Mouse (Mus musculus) spleen, adult 2 months (tissue): ENCODE data around the gene Nufip2. TPM values are rescaled to one million over a fixed set of nuclear protein-coding genes. Genes with fewer than 3 reads are reported as not detected.

Source experiments
- DNase-seq, 2 experiments: peaks; one replicate each; pipeline versions ENCODE4 v3.0.0 to v3.0.0-alpha.2; 2012 to 2021; ENCODE audit warnings: low spot score in 2 of 2, low read depth in 1 of 2
- H3K27ac ChIP-seq: fragments of 200-500 bp; 2 replicates; pipeline ENCODE4 v1.5.1; 2012; ENCODE audit warnings: low read length, inconsistent platforms; ENCODE audit not compliant: insufficient read depth
- H3K27me3 ChIP-seq: fragments of 200-500 bp; 2 replicates; pipeline ENCODE4 v1.6.1; 2012; ENCODE audit warnings: mild to moderate bottlenecking, moderate library complexity, low read length, inconsistent platforms; ENCODE audit not compliant: control insufficient read depth, insufficient read depth
- H3K36me3 ChIP-seq: fragments of 200-500 bp; 2 replicates; pipeline ENCODE4 v1.6.1; 2012; ENCODE audit warnings: mild to moderate bottlenecking, low read length, inconsistent platforms; ENCODE audit not compliant: control insufficient read depth, insufficient read depth
- H3K4me1 ChIP-seq: fragments of 200-500 bp; 2 replicates; pipeline ENCODE4 v1.6.1; 2011; ENCODE audit warnings: inconsistent platforms; ENCODE audit not compliant: control insufficient read depth, insufficient read depth, insufficient read length
- H3K4me3 ChIP-seq: fragments of 200-500 bp; 2 replicates; pipeline ENCODE4 v1.5.1; 2011; ENCODE audit warnings: mild to moderate bottlenecking, inconsistent platforms; ENCODE audit not compliant: insufficient read depth, insufficient read length; ENCODE audit errors: extremely low read depth
- CTCF ChIP-seq: fragments of 200-500 bp; IDR thresholded peaks from 2 replicates; pipeline ENCODE4 v1.5.1; 2011; ENCODE audit warnings: mild to moderate bottlenecking, inconsistent platforms; ENCODE audit not compliant: insufficient read depth, insufficient read length, insufficient replicate concordance; ENCODE audit errors: extremely low read depth
- POLR2A ChIP-seq: fragments of 200-500 bp; IDR thresholded peaks from 2 replicates; pipeline ENCODE4 v1.6.1; 2011; ENCODE audit warnings: low read depth, low read length, inconsistent platforms
- WGBS: fragments of 180-500 bp; shearing (Covaris S2); methylation state at CpG from one replicate; pipeline ENCODE4 v1.1.7; 2018; 5-methylcytosine and 5-hydroxymethylcytosine counted together
- polyA plus RNA-seq: library from polyadenylated mRNA; depleted of rRNA; stranded (reverse); fragments of >200 nt; gene quantifications from 2 replicates; pipeline ENCODE4 v1.2.3, GENCODE M21; 2012

The Nufip2 gene
- polyA plus RNA-seq, 1 experiment: 13.5 TPM

GRCm38 (mm10) chr11:77769496-77769895 lies 83.5 kb downstream of the Nufip2 start:
- H3K4me1 ChIP-seq: peaks cover 4% of the 10 kb centered on the region; the same call in 1 of the 2 replicates
- peaks cover 4% of the 10 kb centered on the region; the same call in 1 of the 2 replicates for H3K27me3 ChIP-seq
- WGBS: 84% methylated on average over 4 of the region's 4 CpGs
- no peak overlapping the region for H3K4me3 ChIP-seq
- no peak for DNase-seq
- no peak for TF ChIP-seq CTCF
- no peak for TF ChIP-seq POLR2A
- no peaks in the 10 kb centered on the region for H3K36me3 ChIP-seq
- no peak overlapping the region for H3K27ac ChIP-seq

DNA sequence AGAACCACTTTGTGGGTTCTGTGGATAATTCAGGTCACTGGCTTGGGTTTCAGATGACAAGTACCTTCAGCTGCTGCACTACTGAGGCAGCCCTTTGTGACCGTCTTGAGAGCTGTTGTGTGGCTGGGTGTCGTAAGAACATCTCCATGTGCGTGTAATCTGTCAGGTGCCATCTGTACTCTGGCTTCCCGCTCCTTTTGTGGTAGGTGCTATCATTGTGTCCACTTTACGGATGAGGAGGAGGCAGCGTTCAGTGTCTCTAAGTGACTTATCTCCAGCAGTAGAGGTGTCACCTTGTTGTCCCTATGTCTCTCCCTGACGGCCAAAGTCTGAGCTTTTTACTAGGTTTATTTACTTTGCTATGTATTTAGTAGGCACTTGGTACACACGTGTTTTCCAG lies 84.4 kb downstream of the Nufip2 start:
- peaks cover 4% of the 10 kb centered on the region; the same call in 1 of the 2 replicates for H3K4me1 ChIP-seq
- TF ChIP-seq CTCF (no peak), POLR2A (no peak)
- peaks cover 4% of the 10 kb centered on the region; the same call in 1 of the 2 replicates for H3K27me3 ChIP-seq
- no peak overlapping the region for H3K27ac ChIP-seq
- H3K36me3 ChIP-seq: no peaks in the 10 kb centered on the region
- no peak overlapping the region for H3K4me3 ChIP-seq
- DNase-seq: no peak
- 67% methylated on average over 8 of the region's 8 CpGs for WGBS

- no peak for DNase-seq
- Histone ChIP-seq H3K36me3 (no peaks in the 10 kb centered on the region), H3K27me3 (no peaks in the 10 kb centered on the region), H3K27ac (no peak overlapping the region), H3K4me1 (no peaks in the 10 kb centered on the region), H3K4me3 (no peak overlapping the region)
- 36% methylated on average over 8 of the region's 8 CpGs for WGBS
- TF ChIP-seq CTCF: no peak
- no peak for TF ChIP-seq POLR2A
Measured at GRCm38 (mm10) chr11:77771879-77772713, 86.1 kb downstream of the Nufip2 start.

DNA sequence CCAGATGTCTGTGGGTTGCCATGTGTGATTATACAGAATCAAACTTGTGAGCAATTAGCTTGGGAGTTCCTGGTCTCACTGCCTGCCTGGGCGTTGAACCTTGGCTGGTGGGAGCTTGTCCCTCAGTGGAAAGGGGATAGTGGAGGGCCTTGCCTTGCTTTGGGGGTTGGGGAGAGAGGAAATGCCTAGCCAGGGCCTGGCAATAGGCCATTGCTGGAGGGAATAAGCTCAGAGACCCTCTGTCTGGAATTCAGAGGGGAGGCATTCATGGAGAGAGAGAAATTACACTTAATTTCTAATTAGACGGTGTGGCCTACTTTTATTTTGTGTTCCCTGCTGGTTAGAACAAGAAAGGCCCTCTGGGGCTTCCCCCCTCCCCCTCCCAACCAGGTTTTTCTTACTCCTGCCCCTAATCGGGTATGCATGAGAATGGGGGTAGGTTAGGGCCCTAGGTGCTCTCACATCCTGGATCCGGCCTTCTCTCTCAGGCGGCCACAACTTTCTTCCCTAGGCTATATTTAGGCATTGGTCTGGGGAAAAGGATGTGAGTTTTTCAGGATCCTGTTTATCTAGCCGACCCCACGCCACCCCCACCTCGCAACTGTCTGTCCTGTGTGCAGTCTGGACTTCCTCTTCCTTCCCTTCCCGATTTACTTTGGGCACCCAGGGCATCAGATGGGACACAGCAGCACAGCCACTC lies 89.9 kb downstream of the Nufip2 start:
- Histone ChIP-seq H3K36me3 (no peaks in the 10 kb centered on the region), H3K4me3 (no peak overlapping the region), H3K4me1 (no peaks in the 10 kb centered on the region), H3K27ac (no peak overlapping the region), H3K27me3 (no peaks in the 10 kb centered on the region)
- 40% methylated on average over 9 of the region's 9 CpGs for WGBS
- TF ChIP-seq POLR2A (no peak), CTCF (no peak)
- no peak for DNase-seq

DNA sequence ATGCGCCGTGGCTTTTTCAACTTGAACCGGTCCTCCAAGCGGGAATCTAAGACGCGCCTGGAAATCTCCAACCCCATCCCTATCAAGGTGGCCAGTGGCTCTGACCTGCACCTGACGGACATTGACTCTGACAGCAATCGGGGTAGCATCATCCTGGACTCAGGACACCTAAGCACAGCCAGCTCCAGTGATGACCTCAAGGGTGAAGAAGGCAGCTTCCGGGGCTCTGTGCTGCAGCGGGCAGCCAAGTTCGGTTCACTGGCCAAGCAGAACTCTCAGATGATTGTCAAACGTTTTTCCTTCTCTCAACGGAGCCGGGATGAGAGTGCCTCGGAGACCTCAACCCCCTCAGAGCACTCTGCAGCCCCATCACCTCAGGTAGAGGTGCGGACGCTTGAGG lies 91.5 kb downstream of the Nufip2 start:
- TF ChIP-seq CTCF (no peak), POLR2A (no peak)
- Histone ChIP-seq H3K4me1 (no peaks in the 10 kb centered on the region), H3K27me3 (no peaks in the 10 kb centered on the region), H3K27ac (no peak overlapping the region), H3K36me3 (no peaks in the 10 kb centered on the region), H3K4me3 (no peak overlapping the region)
- no peak for DNase-seq
- WGBS: 94% methylated on average over 17 of the region's 17 CpGs

GRCm38 (mm10) chr11:77777937-77778336 lies 92.0 kb downstream of the Nufip2 start:
- 96% methylated on average over 17 of the region's 17 CpGs for WGBS
- no peak for TF ChIP-seq CTCF
- TF ChIP-seq POLR2A: no peak
- Histone ChIP-seq H3K27ac (no peak overlapping the region), H3K4me1 (no peaks in the 10 kb centered on the region), H3K4me3 (no peak overlapping the region), H3K36me3 (no peaks in the 10 kb centered on the region), H3K27me3 (no peaks in the 10 kb centered on the region)
- no peak for DNase-seq
